Mouse (Mus musculus) right cerebral cortex, adult 2 months (tissue): ENCODE data around the gene Lsm7.
"Not testable (repeated sequence)": the region's sequence is repeated elsewhere in the genome, so short reads cannot be mapped to it uniquely, and the experiment has no call there.

Experiments used
- DNase-seq, 2 experiments: peaks; one replicate each; pipeline ENCODE4 v3.0.0; 2021 to 2022; ENCODE audit warnings: low spot score in 2 of 2

Gene Lsm7

DNA sequence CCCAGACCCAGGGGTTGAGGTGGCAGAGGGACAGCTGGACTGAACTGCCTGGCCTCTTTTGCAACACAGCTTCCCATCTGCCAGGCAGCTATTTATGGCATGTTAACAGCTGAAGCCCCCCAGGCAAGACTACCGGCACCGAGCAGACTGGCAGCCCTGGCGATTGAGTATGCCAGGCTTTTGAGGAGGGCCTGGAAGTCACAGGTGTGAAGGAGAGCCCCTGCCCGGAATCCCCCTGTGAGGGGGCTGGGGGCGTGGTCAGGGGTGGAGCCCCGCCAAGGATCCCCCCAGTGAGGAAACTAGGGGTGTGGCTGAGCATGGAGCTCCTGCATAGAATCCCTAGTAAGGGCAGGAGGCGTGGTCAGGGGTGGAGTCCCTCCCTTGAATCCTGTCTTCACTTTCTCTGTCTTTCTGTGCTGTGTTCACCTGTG, 18.0 kb downstream of the Lsm7 start:
- no peak for DNase-seq

DNA sequence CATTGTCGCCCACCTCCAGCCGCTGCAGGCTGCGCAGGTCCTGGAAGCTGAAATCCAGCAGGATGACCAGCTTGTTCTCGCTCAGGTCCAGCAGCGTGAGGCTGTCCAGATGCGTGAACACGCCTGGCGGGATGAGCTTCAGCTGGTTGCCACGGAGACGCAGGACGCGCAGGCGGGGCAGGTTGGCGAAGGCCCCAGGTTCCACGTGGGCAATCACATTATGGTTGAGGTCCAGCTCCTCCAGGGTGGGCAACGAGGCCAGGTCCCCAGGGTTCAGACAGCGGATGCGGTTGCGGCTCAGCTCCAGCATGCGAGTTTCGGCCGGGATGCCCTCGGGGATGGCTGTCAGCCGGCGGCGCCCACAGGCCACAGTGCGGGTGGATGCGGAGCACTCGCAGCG, 19.4 kb downstream of the Lsm7 start:
- no peak for DNase-seq

DNA sequence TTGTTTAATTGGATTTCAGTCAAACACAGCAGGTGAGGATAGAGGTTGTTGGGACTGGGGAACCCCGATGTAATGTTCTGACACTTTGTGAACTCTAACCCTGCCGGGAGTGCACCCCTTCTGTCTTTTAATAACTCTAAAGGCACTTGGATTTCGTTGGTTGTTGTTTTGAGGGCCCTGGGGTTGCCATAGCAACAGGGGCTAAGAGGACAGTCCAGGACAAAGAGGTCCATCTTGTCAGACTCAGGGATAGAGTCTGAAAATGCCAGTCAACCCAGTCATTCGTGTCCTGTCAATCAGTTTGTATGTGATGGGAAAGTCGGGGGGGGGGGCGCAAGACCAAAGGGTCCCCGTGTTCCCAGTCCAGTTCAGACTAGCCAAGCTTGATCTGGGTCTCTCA, 22.2 kb downstream of the Lsm7 start:
- no peak for DNase-seq

DNA sequence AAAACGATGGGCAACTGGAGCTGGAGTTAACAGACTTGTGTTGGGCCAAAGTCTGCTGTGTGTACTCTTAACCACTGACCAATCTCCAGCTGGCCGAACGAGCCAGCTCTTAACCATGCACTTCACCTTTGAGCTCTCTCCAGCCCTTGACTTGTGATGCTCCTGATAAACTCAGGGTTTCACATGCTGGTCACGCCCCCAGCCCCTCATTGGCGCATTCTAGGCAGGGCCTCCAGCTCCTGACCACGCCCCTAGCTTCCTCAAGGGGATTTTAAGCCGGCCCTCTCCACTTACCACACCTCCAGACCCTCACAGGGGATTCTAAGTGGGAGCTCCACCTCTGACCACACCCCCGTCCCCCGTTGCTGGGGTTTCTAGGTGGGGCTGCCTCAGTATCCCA, 23.9 kb downstream of the Lsm7 start:
- DNase-seq, result no peak

DNA sequence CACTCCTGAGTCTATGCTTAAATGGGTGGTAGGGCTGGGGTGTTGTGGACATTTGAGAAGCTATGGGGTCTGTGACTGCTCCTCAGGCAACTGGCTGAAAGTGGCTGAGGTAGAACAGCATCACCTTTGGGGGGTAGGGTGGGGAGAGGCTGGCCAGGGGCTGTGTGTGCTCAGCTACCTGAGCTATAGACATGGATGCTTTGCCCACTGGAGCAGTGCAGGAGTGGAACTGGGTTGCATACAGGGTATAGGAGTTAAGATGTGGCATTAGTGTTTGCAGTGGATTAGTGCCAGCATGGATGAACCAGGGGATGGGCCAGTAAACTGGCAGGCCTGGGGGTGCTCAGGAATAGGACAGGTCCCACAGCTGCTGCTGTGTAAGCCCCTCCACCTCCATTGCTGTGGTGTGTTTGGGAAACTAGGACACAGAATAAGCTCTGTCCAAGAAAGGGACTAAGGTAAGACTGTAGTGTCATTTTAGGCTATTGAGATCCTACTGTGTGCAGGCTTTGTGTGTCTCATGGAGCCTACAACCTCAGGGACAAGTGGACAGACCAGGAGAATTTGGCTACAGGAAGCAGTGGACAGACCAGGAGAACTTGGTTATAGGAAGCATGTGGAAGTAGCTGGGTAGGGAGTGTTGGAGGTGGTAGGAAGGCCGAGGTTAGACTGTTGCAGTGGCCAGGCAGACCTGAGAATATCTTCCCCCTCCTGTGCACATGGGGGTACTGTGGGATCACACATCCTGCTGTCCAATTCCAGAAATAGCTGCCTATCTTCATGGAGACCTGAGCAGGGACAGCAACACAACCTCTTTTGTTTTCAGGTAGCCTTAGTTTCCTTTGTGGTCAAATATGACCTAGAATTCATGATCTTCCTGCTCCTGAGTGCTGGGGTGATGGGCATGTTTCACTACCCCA, 25.4 kb downstream of the Lsm7 start:
- no peak for DNase-seq

DNA sequence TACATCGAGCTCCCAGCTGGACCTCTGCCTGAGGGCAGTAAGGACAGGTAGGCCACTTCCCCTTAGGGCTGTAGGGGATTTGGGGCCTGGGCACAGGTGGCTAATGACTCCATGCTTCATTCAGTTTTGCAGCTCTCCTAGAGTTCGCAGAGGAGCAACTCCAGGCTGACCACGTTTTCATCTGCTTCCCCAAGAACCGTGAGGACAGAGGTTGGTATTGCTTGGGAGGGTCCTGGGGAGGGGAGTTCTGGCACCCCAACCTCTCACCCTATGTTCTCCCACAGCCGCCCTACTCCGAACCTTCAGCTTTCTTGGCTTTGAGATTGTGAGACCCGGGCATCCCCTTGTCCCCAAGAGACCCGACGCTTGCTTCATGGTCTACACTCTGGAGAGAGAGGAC, 26.4 kb downstream of the Lsm7 start:
- not testable (repeated sequence) for DNase-seq

DNA sequence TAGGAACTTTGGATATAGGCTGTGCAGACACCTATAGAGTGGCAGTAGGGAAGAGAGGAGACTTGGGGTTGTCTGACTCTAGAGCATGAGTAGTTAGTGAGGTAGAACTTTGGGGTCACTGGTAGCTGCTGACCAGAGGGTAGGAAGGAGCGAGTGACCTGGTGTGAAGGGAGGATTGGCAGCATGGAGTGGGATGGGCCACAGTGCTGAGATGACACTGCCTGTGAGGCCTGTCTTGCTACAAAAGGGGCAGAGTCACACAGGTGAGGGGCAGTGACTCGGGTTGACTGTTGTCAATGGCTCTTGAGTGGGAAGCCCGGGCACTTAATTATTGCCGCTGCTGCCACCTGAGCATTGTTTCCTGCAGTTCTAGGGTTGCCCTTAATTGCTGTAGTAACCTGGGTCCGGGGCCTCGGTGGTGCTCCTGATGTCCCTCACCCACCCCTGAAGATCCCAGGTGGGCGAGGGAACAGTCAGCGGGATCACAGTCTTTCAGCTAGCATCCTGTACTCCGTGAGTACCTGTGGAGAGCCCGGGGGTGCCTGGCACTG, 27.1 kb downstream of the Lsm7 start:
- no peak for DNase-seq

DNA sequence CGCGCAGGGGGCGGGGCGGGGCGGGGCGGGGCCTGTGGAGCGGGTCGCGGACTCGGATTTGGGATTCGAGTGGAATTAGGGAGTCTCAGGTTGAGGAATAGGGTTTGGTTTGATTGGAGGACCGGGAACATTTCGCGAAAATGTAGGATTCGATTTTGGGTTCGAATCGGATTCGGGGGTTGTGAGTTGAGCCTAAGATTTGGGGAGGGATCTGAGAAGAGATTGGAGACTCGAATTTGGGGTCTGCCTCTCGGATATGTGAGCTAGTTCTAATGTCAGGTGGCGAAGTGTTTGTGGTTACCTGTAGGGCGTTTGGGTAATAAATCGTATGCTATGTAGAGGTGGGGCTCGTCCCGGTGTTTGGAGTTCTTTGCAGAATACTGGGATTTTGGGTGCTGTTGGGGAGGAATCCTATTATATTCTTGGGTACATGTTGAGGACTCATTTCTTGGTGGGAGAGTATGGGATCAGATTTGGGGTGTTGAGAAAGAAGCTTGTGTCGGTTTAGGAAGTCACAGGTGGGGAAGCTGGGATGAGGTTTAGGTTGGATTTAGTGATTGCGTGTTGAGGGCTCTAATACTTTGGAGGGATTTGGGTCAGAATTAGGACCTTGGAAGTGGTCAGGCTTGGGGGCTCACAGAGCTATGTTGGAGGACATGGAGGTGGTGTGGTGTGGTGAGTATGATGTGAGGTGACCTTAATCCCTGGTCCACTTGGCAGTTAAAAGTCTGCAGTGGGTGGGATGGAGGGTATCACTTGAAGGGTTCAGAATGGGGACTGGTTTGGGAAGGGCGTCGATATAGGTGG, 27.7 kb downstream of the Lsm7 start:
- DNase-seq, result no peak

DNA sequence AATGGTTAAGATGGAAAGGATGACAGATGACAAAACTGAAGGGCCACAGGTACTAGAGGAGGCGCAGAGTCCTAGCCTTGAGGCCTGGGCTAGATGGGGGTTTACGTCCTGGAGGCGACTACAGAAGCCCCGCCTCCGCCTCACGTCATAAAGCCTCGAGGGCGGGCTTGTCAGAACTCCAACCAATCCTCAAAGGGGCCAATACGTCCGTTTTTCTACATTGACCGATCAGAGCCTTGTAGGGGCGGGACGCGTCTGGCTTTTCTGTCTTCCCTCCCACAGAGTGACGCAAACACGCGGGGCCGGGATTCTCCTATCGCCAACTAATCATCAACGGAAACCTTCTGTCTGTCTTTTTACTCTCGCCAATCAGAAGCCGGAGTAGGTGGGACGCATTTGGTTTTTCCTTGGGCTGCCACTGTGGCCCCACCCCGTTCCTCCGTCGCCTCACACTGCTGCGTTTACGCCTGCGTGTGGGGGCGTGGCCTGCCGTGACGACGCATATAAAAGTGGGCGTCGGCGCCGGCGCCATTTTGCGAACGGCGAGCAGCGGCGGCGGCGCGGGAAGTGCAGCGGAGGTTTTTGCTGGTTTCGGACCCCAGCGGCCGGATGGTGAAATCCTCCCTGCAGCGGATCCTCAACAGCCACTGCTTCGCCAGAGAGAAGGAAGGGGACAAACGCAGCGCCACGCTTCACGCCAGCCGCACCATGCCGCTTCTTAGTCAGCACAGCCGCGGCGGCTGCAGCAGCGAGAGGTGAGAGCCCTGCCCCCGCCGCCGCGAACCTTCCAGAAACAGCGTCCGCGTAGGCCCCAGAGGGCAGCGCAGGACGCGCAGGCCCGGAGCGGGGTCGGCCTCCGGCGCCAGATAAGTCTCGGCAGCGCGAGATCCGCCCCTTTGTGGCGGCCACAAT, 28.6 kb downstream of the Lsm7 start, which contains the start of gene Oaz1:
Oaz1 (plus strand) TSS at position 506 of the 912 bp plus-strand sequence.
- DNase-seq, result peak; percentile 99 to 100

DNA sequence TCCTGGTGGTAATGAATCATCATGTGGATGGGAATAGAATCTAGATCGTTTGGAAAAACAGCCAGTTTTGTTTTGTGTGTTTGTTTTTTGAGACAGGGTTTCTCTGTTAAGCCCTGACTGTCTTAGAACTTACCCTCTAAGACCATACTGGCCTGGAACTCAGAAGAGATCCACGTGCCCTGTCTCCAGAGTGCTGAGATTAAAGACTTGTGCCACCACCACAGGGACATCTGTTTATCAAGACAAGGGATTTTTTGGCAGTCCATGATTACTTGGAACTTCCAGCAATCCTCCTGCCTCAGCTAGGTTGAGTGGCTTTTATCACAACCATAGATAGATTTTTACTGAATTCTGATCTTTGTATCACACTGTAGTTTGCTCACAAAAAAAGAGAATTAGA, 30.2 kb downstream of the Lsm7 start:
- DNase-seq, result no peak

DNA sequence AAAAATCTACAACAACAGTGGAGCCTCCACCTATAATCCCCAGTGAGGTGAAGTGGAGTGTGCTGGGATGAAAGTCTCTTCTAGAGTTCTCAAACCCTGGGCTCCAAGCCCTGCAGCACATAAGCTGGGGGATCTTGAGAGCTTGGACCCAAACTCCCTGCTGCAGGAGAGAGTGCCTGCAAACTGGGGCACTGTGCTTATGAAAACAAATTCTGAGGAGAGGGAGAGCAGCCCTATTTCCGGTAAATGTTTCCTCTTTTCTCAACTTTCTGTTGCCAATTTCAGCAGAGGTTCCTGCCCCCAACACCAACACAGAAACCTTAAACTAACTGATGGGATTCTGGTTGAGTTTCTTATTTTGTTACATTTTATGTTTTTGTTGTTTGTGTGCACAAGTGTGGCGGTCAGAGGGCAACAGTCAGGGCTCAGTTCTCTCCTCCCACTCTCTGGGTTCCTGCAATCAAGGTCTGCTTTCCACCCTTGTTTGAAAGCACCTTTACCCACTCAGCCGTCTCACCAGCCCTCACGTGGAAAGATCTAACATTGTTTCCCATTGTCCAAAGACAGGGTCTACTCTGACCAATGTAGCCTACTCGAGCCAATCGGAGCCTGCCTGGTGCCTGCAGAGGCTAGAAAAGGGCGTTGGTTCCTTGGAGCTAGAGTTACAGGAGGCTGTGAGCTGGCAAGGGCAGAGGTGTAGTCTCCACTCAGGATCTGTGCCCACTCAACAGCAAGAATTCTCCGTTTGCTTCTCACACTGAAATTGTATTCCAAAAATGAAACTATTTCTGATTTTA, 31.0 kb downstream of the Lsm7 start:
- DNase-seq, result no peak

DNA sequence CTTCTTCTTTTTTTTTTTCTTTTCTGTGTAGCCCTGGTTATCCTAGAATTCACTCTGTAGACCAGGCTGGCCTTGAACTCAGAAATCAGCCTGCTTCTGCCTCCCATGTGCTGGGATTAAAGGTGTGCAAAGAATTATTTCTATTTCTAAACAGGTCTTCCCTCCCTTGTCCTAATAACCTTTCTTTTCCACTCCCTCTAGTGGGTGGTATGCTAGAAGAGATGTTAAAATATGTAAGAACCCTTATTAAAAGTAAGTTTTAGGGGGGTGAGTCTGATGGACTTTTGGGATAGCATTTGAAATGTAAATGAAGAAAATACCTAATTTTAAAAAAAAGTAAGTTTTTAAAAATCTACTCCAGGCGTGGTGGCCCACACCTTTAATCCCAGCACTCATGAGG, 31.7 kb downstream of the Lsm7 start:
- DNase-seq, result no peak

DNA sequence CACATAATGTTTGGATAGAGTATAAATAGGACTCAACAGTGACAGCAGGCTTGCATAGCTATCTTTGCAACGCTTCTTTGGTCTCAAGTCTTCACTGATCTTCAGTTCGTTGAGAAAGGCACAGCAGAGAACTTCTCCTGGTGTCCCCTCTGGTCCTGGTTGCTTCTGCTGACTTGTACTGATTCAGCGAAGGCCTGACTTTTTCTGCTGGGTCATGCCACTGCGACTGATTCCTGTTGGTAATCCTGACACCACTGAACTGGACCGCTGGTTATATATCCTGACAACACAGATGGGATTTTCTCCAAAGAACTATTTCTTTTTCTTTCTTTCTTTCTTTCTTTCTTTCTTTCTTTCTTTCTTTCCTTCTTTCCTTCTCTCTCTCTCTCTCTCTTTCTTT, 32.5 kb downstream of the Lsm7 start:
- no peak for DNase-seq

DNA sequence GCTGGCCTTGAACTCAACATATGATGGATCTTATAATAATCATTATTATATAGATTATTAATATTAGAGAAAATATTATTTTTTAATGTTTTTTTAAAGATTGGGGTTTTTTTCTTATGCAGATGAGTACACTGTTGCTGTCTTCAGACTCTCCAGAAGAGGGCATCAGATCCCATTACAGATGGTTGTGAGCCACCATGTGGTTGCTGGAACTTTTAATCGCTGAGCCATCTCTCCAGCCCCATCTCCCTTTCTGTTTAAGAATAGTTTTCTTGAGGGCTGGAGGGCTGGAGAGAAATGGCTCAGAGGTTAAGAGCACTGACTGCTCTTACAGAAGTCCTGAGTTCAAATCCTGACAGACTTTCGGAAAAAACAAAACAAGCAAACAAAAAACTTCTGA, 33.0 kb downstream of the Lsm7 start:
- DNase-seq, result no peak

DNA sequence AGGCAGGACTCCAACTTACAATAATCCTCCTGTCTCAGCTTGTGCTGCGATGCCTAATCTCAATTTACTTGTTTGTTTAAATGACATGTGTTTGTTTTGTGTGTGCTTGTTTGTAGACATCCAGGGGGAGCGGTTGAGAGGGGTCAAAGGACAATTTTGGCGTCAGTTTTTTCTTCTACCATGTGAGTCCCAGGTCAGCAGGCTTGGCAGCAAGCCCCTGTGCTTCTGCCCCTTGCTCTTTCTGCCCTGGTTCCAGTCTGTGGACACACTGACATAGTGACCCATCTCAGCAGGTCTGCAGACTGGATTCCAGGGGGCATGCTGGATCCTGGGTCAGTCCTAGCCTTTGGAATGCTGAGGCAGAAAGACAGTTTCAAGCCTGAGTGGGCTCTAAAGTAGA, 35.6 kb downstream of the Lsm7 start:
- no peak for DNase-seq

DNA sequence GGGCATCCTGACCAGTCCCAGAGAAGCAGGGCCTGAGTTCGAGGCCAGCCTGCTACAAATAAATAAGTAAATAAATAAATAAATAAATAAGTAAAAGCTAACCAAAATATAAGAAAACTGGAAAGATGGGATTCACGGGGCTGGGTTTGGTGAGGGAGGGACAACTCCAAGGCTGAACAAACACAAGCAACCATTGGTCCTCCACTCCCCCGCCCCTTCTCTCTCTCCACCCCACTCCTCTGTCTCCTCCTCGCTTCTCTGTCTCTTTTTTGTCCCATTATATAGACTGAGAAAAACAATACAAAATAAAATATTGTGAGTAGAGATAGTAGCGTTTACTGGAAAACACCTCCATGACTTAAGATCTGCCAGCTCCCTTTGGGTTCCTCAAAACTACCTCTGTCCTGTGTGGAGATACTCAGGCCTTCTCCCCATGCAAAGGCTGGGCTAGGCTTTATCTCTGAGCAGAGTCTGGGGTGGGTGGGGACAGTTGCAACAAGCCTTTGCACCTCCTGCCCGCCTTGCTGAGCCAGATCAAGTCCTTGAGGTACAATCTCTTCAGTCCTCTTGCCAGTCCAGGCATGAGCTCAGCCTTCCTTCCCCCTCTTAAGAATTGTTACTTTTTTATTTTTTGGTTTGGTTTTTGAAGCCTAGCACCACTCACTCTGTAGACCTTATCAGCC, 36.3 kb downstream of the Lsm7 start:
- no peak for DNase-seq

DNA sequence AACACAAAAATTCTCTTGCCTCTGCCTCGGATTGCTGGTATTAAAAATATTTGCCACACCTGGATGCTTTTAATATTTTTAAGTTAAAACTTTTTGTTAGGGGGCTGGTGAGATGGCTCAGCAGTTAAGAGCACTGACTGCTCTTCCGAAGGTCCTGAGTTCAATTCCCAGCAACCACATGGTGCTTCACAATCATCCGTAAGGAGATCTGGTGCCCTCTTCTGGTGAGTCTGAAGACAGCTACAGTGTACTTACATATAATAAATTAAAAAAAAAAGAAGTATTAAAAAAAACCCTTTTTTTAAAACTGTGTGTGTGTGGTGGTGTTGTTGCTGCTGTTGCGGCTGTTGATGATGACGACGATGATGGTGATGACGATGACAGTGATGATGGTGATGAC, 37.1 kb downstream of the Lsm7 start:
- not testable (repeated sequence) for DNase-seq

DNA sequence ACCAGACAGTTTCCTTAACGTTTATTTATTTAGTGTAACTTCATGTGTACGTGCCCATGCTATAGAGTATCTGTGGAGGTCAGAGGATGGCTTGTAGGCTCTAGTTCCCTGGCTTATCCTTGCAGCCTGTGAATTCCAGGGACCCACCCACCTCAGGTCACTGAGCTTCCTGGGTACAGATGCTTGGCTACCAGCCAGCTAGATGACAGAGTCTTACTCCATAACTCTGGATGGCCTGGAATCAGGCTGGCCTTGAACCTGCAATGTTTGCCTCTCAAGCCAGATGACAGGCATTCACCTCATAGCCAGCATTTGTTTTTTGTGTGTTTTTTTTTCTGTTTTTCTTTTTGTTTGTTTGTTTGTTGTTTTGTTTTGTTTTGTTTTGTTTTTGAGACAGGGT, 37.8 kb downstream of the Lsm7 start:
- no peak for DNase-seq

DNA sequence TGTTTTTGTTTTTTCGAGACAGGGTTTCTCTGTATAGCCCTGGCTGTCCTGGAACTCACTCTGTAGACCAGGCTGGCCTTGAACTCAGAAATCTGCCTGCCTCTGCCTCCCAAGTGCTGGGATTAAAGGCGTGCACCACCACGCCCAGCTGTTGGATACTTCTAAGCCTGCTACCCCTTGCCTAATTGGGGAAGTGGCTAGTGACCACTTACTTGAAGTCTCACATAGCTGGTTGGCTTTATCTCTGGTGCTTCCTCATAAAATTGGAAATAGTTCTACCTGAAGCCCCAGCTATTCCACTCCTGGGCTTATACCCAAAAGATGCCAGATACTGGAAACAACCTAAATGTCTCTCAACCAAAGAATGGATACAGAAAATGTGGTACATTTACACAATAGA, 38.7 kb downstream of the Lsm7 start:
- DNase-seq, result not testable (repeated sequence)

DNA sequence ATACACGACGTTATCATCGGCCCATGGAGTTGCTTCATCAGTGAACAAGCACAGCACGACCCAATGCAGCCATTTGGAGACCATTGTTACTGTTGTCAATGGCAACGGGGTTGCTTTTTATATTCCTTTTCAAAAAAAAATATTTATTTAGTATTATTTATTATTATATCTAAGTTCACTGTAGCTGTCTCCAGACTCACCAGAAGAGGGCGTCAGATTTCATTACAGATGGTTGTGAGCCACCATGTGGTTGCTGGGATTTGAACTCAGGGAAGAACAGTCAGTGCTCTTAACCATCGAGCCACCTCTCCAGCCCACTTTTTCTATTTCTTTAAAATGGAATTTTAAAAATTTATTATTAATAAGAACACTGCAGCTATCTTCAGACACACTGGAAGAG, 40.2 kb downstream of the Lsm7 start:
- no peak for DNase-seq
